Mouse (Mus musculus) frontal cortex, postnatal 36 days (tissue): ENCODE results near the gene Gpr33.

ENCODE experiments used
- DNase-seq, 2 experiments: peaks; one replicate each; pipeline ENCODE4 v3.0.0; 2022; ENCODE audit warnings: low spot score in 2 of 2

Gene Gpr33

DNA sequence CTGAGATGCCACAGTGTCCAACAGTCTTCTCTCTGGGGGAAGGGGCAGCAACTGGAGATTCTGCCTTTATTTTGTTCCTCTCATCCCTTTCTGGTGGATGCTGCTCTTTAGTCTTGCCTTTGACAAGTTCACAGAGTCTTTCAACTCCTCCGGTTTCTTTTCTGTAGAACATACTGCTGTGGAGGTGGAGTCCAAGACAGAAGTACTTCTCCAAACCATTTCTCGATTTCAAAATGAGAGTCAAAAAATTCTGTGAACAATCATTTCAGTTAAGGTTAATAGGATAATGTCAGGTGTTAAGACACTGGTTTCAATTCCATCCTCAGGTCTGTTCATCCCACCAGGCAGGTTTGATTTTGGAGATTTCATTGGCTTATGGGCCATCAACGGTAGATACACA is at the start of gene Gpr33:
TSS of gene Gpr33 (minus strand) at position 101 of the 400 bp plus-strand sequence.
- DNase-seq, result no peak

DNA sequence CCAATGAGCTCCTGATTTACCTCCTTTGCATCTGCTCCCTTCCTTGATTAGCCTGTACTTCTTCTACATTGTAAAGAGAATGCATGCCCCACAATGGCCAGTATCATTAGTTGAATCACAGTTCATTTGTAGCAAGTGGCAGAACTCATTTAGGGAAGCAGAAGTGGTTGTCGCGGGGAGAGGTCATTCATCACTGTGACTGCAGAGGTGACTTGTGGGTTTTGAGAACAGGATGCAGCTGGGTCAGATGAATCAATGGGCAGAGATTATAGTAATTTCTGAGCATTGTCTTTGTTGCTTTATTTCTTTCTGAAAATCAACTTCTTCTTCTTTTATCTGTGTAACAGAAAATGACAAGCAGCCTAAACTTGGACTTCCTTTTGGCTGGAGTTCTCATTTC is 21.5 kb upstream of the Gpr33 start:
- no peak for DNase-seq

DNA sequence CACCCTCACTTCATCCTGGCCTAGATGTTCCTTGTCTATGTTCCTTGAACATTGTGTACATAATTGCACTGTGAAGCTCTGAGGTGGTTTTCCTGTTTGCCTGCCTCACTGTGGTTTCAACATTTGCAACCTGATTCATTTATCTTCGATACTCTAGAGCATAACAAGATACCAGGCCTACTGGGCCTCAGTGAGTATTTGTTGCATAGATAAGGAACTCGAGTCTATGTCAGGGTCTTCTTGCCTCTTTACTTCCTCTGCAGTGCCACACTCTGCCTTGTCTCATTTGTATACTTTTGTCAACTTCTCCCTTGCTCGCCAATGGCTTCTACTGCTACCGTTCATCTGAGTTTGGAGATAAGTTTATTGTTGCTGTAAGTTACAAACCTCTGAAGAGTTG is 18.5 kb upstream of the Gpr33 start:
- DNase-seq, result no peak

DNA sequence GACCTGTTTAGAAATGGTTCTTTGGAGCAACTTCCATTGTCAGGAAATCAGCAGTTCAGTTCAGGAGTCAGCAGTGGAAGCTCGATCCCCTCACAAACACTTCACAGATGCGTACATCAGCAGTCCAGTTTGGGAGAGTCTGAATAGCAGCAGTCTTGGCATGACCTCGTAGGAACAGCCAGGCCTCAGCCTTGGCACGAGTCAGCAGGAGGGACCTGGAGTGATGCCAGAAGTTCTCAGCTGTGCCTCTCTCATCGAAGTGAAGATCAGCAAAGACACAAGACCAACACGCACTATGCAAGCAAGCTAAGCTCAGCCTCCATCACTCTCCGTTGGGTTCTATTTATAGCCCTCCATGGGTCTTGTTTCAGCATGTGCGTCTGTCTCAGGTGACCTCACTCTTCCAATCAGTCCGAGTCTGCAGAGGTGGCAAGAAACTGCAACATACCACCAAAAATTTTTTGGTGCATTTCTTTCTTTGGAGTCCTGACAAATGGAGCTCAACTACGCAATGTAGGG is 15.0 kb upstream of the Gpr33 start:
- peak in 1 of 2 experiments; percentile 12 for DNase-seq

DNA sequence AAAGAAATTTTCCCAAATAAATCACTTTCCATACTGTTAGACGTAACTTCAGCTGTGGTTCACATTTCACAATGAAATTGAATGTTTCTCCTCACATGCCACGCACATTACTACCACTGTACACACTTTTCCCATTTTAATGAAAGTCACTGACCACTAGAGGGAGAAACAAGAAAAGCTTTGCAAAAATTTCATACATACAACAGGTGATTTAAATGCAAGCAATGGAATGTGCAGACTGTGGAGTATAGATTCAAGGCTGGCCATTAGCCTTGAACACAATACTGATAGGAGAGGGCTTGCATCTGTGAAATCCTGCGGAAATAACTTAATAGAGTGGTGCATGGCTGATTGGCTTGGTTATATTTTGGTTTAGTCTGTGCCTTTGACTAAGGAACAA is 10.5 kb upstream of the Gpr33 start:
- DNase-seq, result no peak

DNA sequence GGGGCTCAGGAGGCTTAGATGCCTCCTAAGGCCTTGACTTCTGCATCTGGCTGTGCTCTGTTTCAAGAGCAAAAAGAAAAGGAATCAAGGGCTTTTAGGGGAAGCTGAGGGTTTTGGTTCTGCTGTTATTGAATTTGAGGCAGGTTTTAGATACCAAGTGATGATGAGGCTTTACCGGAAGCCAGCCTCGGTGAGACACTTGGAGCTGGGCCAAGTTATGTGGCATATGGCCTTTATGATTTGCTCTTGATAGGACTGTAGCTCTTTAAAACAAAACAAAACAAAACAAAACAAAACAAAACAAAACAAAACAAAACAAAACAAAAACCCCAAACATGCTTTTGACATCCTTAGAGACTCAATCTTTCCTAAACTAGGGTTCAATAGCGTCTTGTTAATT is 7.1 kb upstream of the Gpr33 start:
- DNase-seq, result no peak

DNA sequence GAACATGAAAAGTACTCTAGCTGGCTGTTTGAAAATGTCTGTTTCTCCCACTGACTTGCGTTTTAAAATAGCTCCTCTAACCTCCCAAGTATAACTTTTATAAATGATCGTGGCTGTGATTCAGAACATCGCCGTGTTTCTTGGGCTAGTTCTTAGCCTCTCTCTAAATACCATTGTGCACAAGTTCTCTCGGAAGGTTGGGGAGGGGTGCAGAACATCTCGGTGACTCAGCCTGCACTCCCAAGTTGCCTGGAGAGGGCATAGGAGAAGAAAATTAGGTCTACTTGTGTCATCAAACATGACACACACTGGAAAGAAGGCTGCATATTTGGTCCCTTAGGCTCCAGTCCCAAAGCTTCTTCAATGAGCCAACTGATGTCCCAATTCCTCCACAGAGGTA is 4.4 kb upstream of the Gpr33 start:
- DNase-seq, result no peak

DNA sequence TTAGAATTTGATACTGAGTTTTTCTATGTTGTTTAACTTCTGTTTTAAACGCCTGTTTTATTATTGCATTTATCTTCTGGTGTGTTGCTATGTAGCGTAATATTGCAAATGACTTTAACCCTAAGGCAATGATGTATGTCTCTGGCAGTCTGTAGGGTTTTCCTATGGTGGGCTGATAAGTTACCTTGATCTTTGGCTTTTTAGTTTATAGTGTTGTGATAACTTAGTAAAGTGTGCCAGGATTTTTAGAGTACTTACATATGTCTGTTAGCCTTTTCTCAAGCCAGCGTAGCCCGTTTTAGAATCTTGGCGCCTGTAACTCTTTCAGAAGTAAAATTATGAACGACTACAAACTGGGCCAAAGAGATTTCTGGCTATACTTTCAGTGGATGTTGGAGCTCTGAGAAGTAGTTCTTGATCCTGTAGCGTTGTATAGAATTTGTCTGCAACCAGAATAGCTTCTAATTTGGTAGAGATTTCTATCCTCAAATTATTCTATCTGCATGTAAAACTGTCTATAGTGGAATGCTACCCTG is 13.3 kb downstream of the Gpr33 start:
- DNase-seq, result no peak

DNA sequence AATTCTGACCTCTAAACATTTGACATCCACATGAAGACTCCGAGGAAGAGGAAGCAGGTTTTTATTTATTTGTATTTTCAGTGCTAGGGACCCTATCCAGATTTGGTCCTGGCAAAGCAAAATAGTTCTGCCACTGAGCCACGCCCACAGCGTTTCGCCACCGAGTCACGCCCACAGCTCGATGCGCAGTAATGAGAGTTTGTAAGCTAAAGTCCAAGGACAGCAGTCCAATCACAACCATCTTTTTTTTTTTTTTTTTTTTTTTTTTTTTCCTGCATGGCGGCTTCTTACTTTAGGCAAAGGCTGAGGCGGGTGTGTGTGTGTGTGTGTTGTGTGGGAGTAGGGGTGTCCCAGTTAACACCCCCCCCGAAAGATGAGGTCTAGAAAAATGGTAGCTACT is 13.8 kb downstream of the Gpr33 start:
- no peak for DNase-seq

DNA sequence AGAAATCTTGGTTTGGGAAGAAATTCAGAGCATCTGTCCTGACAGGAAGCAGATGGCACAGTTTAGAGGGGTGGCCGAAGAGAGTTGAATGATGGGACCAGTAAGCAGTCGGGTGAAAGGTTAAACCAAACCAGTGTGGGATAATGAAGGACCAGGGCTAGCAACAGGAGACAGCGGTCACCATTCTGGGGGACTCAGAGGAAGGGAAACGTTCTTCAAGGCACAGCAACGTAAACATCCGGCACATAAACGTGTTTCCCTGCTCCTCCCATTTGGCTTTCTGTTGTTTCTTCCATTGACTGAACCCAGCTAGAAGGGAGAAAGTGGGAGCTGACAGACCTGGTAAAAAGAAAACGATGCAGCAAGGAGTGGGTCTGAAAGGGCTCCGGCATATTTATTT is 14.6 kb downstream of the Gpr33 start:
- DNase-seq, result no peak

DNA sequence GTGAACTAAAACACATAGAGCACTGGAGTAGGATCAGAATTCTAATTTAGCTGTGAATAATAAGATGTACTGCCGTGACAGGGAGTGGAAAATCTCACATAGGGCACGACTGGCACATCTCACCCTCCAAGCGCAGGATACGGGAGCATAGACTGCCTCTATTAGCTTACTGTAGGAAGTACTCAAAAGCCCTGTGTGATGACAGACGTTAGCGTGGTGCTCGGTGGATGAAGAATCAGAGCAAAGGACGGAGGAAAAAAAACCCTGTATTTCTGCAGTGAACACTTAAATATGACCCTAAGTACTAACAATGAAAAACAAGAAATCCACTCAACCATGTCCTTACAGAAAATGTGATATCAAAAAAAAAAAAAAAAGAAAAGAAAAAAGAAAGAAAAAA is 15.7 kb downstream of the Gpr33 start:
- DNase-seq, result no peak

DNA sequence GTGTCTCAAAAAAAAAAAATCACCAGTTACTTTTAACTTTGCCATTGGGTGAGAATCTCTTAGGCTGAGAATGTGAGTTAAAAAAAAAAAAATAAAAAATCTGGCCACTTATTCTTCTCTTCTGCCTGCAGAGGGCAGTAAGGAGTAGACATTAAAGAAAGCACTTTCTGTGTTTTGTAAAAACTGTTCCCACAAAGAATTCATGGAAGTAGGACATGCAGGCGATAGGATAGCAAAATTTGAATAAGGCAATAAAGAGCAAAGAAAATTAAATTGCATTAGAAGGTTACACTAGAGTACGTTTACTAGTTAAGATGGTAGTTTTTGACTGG is 17.3 kb downstream of the Gpr33 start:
- DNase-seq, result no peak

DNA sequence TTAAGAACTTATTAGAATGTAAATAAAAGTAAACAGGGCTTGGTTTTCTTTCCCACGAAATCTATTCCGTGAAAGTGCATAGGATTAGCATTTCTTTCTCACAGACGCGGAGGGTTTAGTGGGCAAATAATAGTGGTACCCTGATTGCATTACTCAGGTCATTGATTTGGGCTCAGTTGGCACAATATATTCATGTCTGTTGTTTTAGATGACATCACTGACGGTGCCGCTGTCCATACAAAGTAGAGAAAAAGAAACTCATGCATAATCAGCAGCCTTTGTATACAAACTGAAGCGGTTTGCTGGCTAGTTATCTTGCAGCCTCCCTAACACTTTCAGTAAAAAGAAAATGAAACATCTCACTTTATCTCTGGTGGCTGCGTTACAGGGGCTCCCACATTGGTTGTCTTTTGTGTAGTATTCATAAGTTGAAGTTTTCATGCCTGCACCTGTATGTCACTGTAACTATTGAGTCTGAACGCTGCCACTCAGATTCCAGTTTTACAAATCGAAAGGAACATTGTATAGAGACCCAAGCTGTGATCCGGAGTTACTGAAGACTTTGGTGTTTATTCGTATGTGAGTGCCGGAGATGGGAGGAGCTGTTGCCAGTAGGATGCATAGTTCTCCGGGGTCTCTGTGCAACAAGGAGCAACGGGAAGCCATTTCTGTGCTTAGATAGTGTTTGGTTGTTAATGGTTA is 17.8 kb downstream of the Gpr33 start:
- DNase-seq, result no peak

DNA sequence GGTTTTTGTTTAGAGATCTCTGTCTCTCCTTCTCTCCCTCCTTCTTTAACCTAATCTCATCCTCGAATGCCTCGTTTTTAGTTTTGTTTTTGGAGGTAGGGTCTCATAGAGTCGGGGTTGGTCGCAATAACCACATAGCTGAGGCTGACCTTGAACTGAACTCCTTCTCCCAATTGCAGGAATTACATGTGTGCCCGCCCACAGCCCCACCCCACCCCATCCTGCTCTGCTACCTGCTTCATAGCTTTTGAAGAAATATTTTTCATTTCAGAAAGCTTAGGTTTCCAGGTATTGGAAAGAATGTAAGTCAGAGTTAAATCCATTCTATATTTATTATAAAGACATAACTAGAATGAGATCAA is 21.2 kb downstream of the Gpr33 start:
- DNase-seq, result no peak

DNA sequence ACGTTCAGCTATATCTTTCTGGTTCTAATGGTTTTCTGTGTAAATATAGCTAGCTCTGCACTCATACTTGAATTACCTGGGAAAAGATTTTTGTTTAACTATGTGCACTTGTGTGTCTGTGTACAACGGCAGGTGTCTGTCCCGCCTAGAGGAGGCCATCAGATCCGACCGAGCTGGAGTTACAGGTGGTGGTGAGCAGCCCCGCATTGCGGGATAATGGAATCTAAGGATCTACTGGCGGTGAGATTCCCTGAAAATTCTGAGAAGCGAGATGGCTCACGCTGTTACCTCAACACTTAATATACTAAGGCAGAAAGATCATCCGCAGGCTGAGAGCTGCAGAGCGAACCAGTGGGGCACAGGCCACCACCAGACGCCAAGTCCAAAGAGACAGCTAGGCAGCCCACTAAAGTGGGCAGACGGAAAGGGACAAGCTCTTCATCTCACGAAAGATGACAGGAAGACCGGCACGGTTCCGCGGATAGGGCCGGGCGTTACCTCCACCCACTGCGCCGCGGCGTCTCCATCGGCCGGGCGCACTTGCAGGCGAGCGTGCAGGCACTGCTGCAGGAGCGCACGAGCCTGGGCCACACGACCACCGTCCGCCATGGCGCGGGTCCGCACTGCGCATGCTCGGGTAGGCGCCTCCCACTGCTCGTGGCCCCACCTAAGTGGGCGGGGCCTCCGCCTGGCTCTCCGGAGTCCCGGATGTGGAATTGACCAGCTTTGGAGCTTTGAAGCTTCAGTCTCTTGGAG is 21.8 kb downstream of the Gpr33 start, which contains the start of gene Dtd2:
TSS of gene Dtd2 (minus strand) at position 625 of the 756 bp plus-strand sequence.
- DNase-seq, result peak; percentile 90 to 93

DNA sequence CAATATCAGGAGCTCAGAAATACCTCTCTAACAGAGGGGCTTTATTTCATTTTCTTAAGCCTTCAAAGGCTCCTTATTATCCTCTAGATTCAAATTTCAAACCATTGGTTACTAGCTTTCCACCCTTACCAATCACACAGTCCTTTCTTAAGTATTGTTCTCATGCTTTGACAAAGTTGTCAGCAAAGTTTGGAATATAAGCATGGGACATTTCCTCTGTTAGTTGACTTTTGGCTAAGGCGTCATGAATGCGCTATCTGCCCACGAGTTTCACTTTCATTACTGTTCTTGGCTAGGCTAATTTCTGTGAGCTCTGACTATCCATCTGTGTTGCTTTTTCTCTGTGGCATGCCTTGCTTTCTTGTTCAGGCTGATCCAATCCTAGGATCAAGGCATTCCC is 25.1 kb downstream of the Gpr33 start:
- DNase-seq, result no peak

DNA sequence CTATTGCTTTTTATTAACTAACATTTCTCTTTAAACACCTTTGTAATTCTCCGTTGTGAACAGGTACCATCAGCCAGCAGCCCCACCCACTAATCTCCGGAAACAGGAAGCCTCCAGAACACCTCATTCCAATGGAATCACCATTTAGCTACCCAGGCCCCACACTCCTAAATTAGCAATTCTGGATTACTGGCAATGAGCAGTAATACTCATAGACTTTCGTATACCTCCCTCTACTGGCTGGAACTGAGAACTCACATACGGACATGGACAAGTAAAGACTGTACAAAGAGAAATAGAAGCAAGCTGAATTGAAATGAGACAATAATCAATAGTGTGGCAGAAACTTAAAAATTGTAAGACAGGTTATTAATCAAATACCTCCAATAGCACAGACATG is 26.3 kb downstream of the Gpr33 start:
- DNase-seq, result peak; percentile 43 to 82

DNA sequence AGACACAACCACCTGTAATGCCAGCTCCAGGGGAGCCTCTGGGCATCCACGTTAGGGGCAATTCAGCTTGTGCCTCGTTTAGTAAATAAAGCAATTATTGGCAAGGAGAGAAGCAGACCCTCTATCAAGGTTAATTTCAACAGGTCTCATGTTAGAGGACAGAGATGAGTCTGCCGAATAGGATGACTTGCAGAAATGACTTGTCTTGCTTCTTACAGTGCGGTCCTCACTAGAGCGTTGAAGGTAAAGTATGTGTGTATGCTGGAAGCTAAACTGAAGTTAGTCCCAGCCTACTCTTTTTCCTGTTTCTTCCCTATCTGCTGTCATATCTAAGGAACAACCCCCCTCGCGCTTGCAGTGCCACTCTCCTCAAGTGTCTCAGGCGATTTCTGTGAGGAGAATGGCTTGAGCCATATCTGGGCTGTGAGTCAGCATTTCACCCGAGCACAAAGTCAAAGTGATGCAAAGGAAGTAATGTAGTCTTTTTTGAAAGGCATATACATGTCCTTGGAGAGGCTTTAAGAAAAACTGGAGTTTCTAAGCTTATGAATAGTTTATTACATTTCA is 29.4 kb downstream of the Gpr33 start:
- no peak for DNase-seq

DNA sequence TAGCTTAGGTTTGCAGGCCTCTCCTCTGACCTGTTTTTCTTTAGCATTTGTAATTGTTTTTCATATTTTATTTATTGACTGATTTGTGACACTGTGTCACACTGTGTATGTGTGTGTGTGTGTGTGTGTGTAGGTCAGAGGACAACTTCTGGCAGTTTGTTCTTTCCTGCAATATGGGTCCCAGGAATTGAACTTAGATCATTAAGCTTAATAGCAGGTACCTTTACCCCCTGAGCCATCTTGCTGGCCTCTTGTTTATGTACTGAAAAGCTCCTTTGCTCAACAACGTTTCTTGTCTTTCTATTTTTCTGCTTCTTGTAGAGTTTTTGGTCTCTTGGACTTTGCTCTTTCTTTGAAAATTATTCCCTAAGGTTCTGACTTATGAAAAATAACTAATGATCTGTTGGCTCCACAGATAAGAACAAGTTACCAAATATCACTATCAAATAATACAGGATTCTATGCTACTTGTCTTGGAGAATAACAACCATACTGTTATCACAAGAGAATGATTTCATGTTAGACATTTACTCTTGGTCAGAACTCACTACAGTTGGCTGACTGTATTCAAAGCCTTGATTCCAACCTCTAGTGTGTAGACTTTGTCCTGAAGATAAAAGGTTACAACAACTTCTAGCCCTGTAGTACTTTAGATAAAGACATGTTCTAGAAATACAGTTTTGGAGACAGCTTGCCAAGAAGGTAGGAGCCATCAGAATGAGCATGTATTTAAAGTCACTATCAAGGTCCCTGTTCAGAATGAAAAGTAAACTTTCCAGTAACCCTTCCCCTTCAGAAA is 31.9 kb downstream of the Gpr33 start:
- DNase-seq, result no peak

DNA sequence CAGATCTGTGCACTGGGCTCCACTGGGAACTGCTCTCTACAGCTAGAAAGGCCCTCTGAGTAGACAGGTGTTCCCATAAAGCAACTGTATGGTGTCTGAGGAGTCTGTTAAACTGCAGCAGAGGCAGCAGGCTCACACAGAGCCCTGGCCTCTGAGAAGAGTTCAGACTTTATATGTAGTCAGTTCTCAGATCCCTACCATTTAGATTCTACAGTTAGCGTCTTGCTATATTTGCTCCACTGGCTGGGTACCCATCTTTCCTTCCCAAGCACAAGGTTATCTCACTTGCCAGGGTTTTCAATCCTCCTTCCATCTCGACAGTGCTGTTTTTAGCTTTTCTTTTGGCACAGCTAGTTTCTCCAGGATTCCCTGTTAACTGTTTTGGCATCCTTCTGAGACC is 37.2 kb downstream of the Gpr33 start:
- DNase-seq, result no peak

DNA sequence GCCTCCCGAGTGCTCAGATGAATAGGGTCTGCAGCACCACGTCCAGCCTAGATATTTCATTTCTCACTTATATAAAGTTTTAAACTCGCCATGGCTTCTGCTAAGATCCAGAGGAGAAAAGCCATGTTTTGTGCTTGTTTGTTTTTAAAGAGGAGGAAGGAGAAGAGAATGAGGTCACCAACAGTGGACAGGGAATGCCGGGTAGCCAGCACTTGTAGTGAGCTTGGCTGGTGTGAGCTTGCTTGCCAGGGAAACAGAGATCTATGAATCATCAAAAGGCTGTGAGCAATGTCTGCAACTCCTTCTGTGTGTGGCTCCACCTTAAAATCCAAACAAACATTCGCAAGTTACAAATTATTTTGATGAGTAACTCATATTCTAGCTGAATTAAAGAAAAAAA is 39.3 kb downstream of the Gpr33 start:
- no peak for DNase-seq

DNA sequence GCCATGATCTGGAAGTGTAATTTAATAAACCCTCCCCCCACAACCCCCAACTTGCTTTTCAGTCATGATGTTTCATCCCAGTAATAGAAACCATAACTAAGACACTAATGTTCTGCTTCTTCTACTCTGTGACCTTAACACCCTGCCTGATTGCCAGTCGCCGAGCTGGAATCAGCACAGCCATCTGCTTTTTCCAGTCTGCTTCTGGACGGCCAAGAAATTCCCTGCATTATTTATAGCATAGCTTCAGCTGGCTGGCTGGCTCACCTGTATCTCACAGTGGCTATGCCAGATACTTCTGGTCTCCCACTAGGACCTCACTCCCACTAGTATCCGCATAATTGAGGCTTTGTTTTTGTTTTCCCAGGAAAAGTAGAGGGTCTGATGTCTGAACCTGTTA is 42.0 kb downstream of the Gpr33 start:
- DNase-seq, result no peak
